In the genomic region with DNA sequence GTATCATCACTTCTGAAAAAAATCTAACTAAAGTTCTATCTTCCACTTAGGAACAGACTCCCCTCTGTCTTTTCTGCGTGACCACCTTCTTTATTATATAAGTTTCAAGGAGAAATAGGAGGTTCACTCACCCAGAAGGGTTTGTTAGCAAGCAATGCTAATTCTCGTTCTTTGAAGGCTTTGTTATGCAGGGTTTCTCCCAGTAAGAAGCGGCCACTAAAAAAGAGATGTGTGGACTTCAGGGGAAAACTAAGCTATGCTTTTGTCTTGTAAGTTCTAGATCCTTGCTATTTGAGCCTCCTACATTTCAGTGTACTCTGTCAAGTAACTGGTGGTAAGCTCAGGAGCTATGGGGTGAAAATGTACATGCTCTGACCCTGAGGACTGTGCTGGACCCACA, we compare ENCODE assay signal across 25 mouse cellular contexts.
"Had no signal": no experiment of that assay in that cellular context is flagged by ENCODE, and none has a peak within 500 bp of the region (broad histone marks: within the 10 kb centered on the region; RNA-seq: fewer than 3 reads in every experiment).

No protein-coding gene starts in this region.

- H3K4me1 ChIP-seq: hindbrain, embryonic 13.5 days; hindbrain, embryonic 15.5 days; limb, embryonic 10.5 days; limb, embryonic 12.5 days; liver, embryonic 13.5 days; liver, embryonic 15.5 days had no signal

- DNase-seq: gastrocnemius, postnatal 10 days; gastrocnemius, postnatal 36 days; heart, postnatal 14 days; heart, postnatal 36 days; kidney, adult 18-20 months; kidney, adult 8-10 months; kidney, postnatal 10 days; kidney, postnatal 25 days; kidney, postnatal 4 days; liver; liver, embryonic 13.5 days; liver, postnatal 0 days had no signal

- H3K9ac ChIP-seq: heart, embryonic 13.5 days; heart, embryonic 15.5 days; hindbrain, embryonic 13.5 days; hindbrain, embryonic 15.5 days; limb, embryonic 12.5 days; liver, embryonic 13.5 days; liver, embryonic 15.5 days; liver, postnatal 0 days had no signal

- H3K4me3 ChIP-seq: heart, embryonic 10.5 days; heart, embryonic 13.5 days; heart, embryonic 15.5 days; hindbrain, embryonic 13.5 days; hindbrain, embryonic 15.5 days; layer of hippocampus, adult 2 months; left cerebral cortex, adult 2 months; limb, embryonic 10.5 days; limb, embryonic 12.5 days; liver, embryonic 13.5 days; liver, embryonic 15.5 days had no signal

- H3K36me3 ChIP-seq: heart, embryonic 10.5 days; heart, embryonic 13.5 days; heart, embryonic 15.5 days; hindbrain, embryonic 13.5 days; hindbrain, embryonic 15.5 days; limb, embryonic 10.5 days; limb, embryonic 12.5 days; liver, embryonic 13.5 days; liver, embryonic 15.5 days had no signal

- H3K9me3 ChIP-seq: heart, embryonic 10.5 days; heart, embryonic 13.5 days; heart, embryonic 15.5 days; hindbrain, embryonic 13.5 days; hindbrain, embryonic 15.5 days; limb, embryonic 10.5 days; limb, embryonic 12.5 days; liver, embryonic 13.5 days; liver, embryonic 15.5 days had no signal

- H3K27ac ChIP-seq: heart, embryonic 10.5 days; heart, embryonic 13.5 days; heart, embryonic 15.5 days; hindbrain, embryonic 13.5 days; hindbrain, embryonic 15.5 days; hindbrain, postnatal 0 days; layer of hippocampus, adult 2 months; left cerebral cortex, adult 2 months; limb, embryonic 10.5 days; limb, embryonic 12.5 days; liver, embryonic 13.5 days; liver, embryonic 15.5 days had no signal

- ATAC-seq: hindbrain, postnatal 0 days; intestine, postnatal 0 days; liver, postnatal 0 days had no signal

- H3K4me2 ChIP-seq: heart, embryonic 13.5 days; heart, embryonic 15.5 days; hindbrain, embryonic 13.5 days; hindbrain, embryonic 15.5 days; limb, embryonic 12.5 days; liver, embryonic 11.5 days; liver, embryonic 13.5 days; liver, embryonic 15.5 days had no signal

- H3K27me3 ChIP-seq: heart, embryonic 13.5 days; heart, embryonic 15.5 days; hindbrain, embryonic 13.5 days; hindbrain, embryonic 15.5 days; limb, embryonic 12.5 days; liver, embryonic 13.5 days; liver, embryonic 15.5 days had no signal
